Mouse (Mus musculus): ENCODE measurements at regions not wholly inside any gene's neighbourhood (a gene's known extent, or its start where the extent isn't known, plus 50 kb on each side); places are given as distances from the start of the nearest gene placed in this dataset.
A peak's percentile ranks its signal among the peaks of the same experiment; 100 is the strongest.

DNA sequence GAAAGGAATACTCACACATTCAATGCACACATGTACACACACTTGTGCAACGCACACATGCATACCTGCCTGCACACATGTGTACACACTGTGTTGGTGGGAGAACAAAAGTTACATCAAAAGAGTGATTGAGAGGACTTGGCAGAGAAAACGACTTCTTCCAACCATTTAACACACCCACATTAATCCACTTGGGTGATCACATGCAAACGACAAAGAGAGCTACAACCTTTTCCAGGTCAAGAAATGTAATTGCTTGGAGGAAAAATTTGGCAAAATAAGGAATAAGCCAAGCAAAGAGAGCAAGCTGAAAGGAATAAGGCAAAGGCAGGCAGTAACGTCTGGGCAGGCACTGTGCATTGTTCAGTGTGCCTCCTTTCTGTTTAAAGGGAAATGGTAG lies 67.3 kb downstream of the C1d start:
- no peak for DNase-seq (ENCODE audit: low read depth)

DNA sequence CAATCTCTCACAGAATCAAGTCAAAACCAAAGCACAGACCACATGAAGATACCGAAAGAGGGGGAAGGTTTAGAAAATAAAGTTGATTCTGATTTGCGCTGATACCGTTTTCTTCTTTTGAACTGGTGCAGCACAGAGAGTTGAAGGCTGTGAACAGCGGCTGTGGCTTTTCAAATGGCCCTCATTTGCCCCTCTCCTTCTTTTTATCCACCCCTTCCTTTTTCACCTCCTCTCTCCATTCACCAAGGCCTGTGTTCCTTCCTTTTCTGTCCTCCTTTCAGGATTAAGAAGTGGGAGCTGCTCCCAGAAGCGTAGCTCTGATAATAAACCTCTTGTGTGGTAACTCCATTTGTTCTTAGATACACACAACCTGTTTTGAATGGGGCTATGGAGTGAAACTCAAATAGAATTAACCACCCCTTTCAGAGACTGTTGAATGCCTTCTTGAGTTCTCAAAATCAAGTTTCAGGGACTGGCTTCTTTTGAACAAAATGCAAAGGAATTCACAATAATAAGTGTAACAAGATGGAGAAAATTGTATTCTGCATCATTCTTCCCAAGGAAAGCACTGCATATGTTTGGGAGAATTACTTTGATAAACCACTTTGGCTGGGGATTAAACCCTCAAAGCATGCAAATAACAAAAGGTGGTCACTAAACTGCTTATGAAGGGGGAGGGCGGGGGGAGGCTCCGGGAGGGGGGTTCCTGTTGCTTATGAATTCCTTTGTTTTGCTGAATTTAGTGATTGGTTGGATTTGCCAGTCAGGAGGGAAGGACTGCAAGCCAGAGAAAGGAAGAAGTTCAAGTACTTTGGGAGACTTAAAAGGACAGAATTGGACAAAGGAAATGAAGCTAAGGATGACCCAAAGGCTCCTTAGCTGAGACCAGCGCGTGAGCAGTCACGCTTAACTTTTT lies 68.6 kb downstream of the C1d start:
- DNase-seq (ENCODE audit: low read depth): no peak

DNA sequence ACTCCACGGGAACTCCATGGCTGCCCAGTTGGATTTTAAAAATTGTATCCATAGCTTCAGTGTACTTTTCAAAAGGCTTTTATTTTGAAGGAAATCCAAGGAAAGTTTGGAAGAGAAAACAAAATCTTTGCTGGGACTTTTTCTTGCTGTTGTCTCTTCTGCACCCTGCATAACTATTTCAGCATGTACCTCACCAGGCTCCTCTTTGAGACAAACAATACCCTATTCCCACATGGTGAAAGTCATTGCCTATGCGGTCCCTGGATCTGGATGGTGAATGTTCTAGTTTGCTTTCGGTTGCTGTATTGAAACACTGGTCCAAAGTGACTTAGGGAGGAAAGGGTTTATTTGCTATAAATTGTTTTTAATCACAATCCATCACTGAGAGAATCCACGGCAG lies 69.3 kb downstream of the C1d start:
- DNase-seq (ENCODE audit: low read depth): no peak

DNA sequence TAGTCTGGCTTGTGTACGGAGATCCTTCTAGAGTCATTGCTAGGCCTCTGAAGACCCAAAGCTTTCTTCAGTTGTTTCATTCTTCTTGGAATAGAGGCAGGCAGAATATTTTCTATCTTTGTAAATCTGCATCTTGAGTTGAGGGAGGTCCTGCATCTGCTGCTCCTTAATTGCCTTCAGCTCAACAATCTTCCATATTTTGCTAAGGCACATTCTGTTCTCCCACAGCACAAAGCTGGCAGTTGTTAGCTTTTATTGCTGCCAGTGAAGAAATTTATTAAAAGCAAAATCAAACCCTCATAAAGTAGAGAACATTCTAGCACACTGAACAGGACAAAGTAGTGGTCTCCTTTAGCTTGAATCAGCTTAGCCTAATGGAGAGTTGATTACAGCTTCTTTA lies 94.1 kb downstream of the C1d start:
- DNase-seq (ENCODE audit: low read depth): no peak

DNA sequence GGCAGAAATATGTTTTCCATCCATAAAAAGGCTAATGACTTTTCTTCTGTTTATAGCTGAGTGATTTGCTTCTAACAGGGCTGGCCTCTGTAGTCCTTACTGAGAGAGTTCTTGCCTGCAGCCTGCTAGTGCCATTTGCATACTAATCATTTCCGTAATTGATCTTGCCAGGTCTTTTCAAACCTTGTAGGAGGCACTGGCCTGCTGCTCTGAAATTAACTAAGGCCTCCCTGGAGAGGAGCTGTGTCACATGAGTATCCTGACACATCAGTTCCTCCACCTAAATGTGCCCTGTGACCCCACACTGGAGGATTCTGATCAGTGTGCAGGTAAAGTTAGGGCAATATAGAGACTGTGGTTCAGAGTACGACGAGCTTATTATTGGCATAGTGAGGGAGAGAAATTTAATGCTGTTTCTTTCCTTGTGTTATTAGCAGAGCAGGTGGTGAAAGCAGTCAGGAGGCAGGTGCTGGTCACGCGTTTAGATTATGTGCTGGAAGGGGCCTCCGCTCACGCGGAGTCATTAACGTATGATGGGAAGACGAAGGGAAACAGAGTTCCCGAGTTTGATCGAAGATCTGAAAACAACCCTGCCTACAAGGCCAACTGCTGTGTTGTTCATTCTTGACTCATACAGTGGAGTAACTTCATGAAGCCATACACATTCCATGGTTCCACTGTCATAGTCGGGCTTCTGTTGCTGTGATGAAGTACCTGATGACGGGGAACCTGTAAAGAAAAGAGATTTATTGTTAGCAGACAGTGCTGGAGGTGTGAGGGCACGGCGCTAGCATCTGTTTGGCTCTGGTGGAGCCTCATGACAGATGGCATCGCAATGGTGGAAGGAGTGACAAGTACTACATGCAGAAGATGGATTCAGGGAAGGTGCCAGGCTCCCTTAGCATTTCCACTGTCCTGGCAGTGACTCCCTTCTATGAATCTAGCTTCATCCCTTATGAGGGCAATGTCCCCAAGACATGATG lies 95.1 kb downstream of the C1d start:
- no peak for DNase-seq (ENCODE audit: low read depth)

DNA sequence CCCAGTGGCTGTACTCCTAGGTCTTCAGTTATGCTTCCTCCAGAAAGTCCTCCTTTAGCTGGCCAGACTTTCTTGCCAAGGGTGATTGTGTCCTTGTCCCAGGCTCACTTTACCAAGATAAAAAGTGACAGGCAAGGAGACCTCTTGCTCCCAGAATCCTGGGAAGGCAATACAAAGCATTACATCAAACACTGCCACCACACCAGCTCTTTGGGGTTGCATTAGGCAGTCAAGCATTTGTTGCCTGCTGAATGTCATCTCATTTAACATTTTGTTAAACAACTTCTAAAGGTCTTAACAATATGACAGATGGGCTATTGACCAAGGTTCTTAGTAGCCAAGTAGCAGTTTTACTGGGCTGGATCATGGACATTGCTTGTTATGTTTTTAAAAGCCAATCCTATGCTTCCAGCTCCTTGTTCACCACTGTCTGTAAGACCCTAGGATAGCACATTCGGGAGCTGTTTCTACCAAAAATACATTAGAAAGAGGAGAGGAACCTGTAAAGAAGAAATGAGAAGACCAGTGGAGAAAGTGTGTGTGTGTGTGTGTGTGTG lies 102.4 kb downstream of the C1d start:
- DNase-seq (ENCODE audit: low read depth): no peak

DNA sequence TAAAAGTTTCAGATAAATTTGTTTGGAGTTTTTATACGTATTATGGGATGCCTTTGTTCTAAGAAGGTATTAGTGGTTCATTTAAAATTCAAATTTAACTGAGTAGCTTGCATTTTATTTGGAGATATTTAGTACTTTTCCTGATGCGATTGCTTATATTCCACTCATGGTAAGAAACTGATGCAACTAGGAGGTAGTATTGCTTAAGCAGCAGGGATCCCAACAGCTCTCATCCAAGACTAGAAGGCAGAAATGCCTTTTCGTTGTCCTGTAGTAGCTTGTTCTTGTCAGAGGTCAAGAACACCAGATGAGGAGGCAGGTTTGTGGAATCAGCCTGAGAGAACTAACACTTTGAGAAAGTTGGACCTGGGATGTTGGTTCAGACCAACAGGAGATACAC lies 120.5 kb downstream of the C1d start:
- DNase-seq (ENCODE audit: low read depth): no peak

DNA sequence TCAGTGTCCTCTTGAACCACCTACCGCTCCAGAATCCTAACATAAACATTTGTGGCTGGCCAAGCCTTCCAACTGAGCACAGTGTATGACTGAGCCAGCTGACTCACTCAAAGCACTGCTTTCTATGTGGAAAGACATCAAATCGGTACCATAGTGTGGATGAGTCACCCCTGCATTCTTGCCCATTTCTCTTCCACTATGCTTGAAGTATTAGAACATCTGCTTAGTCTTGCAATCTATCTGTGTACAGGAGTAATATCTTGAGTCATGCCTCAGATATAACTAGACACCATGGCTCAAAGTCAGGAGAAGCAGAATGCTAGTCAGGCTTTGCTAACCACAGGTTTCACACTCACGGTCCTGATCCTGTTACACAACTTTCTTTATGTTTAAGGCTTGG lies 129.4 kb downstream of the C1d start:
- DNase-seq (ENCODE audit: low read depth): peak; percentile 83

DNA sequence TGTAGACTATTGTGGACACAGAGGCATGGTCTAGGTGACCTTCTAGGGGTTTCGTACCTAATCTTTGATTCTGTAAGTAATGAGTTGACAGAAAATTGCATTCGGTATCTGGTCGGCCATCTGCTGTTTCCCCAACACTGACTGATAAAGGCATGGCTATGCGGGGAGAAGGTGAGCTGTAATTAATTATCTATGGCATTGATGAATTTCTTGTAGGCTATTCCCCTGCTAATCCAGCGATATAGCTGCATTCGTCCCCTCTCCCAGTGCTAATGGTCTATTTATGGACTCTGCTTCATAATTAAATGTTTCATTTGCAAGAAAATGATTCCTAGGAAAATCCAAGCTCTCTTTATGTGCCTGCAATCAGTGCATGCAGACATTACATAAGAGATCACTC lies 136.5 kb downstream of the C1d start:
- no peak for DNase-seq (ENCODE audit: low read depth)

DNA sequence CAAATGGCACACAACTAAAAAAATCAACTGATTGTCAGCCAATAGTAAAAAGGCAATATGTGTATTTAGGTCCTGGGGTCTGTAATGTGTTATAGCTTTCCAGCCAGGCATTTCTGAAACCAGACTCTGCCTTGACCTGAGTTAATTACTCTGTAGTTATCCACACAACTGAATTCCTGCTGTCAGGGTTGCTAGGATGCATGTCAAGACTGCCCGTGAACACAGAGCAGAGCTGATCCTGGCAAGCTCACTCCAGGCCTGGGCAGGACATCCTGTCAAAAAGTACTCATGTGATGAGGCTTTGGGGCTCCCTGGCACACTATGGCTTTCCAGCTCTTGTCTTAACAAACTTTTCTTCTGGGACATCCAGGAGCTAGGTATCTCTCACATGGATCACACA lies 157.2 kb downstream of the C1d start:
- DNase-seq (ENCODE audit: low read depth): no peak

DNA sequence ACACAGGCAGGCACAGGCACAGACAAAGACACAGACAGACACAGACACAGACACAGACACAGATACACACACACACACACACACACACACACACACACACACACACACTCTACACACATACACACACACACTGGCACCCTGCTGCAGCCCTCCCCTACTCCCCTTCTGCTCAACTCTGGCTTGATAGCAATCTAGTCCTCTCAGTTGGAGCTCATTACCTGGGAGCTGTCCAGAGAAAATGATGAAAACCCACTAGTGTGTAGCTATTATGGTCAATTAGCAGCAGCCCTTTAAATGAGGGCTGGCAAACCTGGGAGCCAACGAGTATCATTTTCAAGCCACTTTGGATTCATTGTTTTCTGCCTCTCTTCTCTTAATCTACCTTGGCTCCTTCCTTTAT lies 157.8 kb downstream of the C1d start:
- no peak for DNase-seq (ENCODE audit: low read depth)

DNA sequence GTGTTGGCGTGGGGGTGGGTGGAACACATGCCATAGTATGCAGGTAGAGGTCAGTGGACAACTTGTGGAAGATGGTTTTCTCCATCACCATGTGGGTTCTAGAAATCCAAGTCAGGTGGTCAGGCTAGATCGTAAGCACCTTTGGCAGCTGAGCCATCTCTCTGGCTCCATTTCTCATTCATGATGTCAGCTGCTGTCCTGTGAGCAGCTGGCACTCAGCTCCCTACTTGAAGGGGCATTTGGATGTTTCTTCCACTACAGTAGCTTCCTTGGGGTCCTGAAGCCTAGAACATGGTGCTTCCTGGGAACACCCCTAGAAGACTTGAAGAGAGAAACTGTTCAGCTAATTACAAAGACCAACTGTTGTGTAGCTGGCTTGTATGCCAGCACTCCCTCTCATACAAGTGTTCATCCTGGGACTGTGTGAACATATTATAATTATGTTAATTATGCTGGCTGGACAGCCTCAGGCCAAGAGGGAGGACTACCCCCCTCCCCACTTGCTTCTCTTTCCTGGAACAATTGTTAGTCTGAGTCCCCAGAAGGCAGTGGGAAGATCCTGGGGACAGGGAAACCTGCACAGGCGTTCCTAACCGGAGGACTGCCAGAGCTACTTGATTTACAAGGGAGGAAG lies 160.4 kb downstream of the C1d start:
- no peak for DNase-seq (ENCODE audit: low read depth)

DNA sequence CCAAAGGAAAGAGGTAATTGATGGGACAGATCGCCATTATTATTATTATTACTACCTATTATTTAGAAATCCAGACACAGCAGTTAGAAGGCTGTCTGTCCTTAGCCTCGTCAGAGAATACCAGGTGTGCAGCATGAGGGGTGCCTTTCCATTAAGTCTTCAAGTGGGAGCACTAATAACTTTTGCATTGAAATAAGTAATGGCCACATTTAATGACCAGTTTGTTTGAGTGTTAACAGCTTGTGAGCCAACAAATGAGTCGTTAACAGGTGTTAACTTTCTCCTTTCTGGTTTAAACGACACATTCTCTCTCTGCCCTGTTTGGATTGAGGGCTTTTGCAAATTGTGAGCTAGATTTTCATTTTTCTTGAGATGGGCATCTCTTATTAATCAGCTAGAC lies 184.8 kb downstream of the C1d start:
- no peak for DNase-seq (ENCODE audit: low read depth)

DNA sequence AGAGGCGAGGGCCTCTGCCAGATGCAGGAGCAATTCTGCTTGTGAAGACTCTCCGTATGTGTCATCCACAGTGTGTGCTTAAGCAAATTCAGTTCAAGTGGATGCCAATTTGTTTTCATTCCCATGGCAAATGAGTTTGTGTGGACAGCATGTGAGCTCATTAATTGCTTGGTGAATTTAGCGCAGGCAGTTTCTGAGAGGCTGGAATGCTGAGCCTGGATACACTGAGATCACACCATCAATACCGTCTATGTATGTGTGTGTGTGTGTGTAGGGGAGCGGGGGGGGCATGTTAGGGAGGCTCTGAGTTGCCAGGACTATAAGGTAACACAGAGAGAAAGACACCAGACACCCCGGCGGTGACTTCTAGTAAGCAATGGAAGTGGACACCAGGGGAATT lies 191.9 kb downstream of the C1d start:
- DNase-seq (ENCODE audit: low read depth): no peak

DNA sequence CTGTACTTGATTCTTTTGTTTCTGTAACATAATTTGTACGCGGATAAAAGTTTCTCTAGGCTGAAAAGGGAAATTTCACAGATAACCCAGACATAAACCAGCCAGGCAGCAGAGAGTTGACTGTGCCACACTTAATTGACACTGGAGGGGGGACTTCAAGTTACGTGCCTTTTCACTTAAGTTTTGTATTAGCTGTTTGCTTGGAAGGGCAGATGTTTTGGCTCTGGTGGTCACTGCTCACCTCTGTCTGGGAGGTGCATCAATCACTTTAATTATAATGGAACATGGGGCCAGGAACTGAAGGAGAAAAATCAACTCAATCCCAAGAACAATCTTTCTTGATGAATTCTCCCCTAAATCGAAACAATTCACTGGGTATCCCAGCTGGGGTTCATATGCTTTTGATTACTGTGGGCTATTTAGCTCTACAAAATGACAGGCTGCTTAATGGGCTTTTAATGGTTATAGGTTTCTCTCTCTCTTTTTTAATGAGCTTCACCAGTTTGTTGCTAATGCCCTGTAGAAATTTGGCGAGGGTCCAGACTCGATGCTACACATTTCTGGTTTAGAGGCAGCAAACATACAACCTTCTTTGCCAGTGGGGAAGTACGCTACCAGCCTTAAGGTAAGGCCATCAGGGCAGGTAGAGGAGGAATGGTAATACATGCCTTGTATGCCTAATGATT lies 193.1 kb downstream of the C1d start:
- no peak for DNase-seq (ENCODE audit: low read depth)

DNA sequence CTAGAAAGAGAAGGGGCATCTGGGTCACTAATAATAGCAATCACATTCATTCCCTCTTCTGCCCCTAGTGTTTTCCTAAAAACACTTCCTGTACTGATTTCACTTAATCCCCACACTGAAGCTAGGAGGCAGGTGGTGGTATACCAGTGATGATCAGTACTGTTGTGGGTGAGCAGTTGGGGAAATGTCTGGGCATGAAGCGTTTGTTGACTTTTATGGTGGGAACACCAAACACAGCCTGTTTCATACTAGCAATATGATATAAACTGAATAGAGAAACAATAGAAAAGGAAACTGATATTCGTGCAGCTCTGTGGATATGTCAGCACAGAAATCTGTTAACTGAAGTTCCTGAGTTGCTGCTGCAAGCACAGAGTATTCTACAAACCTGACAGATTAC lies 194.1 kb downstream of the C1d start:
- DNase-seq (ENCODE audit: low read depth): no peak

DNA sequence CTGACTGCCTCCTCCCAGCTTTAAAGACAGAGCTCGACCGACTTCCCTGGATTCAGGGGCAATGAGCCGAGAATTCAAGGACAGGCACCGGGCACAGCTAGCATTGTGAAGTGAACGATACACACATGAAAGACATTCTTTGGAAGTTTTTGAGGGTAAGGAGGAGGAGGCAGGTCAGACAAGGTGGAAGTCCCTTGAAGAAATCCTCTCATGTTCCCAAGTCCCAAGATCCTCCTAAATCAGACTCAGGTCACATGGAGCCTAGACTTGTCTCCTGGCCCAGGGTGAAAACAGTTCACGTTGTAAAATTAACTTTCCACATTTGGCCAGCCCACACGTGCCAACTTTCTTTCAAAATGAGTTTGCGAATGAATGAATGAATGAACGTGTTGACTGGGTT lies 196.2 kb downstream of the C1d start:
- DNase-seq (ENCODE audit: low read depth): no peak

DNA sequence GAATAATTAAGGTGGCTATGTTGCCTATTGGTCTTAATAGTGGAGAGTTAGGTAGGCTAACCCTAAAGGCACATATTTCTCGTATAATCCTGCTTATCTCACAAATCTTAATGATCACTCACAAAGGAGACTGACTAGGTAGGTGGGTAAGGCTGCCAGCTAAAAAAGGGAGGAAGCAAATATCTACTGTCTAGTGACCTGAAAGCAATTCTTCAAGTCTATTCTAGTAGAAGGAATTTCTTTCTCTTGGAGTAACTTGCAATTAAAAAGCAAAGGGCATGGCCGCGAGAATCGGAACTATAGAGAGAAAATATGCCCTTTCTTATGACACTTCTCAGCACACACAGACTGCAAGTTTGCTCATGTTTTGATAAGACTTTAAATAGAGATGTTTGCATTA lies 201.6 kb downstream of the C1d start:
- DNase-seq (ENCODE audit: low read depth): no peak

DNA sequence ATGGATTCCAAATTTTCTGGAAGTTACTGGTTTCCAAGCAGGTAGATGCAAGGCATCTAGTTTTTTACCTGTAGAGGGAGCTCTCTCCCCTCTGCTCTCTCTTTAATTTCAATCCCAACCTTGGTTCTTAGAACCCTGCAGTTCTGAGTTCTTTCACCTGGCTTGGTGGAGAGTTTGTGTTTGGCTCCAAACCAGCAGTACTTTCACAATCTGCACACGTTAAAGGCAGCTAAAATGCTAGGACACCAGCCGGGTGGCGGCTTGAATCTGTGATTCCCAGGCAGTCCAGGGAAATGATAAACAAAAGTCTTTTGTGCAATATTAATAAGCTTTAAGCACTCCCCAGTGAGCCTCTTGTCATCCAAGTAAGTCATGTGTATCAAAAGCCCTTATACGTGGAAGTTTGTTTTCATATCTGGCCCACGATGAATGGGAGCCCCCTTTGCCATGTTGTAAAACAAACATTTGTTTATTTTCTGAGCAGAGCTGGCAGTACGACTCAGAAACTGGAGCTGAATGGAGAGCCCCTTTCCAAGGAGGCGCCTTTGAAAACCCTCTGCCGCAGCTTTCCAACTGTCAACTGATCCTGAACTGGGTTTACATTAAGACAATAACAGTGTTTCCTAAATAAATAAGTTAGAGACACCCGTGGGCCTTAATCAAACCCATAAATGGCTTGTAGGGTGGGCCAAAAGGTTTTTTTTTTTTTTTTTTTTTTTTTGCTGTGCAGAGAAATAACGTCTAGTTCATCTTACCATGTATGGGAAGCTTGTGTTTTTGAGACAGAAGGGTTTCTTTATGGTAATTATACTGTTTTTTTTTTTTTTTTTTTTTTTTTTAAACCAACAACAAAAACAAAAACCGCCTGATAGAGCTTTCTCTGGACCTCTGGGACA lies 202.9 kb downstream of the C1d start:
- no peak for DNase-seq (ENCODE audit: low read depth)

DNA sequence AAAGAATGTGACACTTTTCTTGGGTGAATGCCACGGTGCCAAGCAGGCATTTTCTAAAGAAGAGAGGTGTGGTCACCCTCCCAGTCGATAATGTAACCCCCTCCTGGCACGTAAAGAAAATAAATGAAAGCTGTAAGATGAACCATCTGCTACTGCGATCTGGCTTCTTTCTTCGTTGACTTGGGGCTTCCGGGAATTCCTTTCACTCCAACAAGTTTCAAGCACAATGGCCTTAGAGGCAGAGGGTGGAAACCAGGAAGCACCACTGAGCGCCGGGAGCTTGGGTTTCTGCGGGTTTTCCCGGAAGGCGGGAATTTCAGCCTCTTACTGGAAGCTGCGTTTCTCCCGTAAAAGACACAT lies 203.5 kb downstream of the C1d start:
- DNase-seq (ENCODE audit: low read depth): no peak

DNA sequence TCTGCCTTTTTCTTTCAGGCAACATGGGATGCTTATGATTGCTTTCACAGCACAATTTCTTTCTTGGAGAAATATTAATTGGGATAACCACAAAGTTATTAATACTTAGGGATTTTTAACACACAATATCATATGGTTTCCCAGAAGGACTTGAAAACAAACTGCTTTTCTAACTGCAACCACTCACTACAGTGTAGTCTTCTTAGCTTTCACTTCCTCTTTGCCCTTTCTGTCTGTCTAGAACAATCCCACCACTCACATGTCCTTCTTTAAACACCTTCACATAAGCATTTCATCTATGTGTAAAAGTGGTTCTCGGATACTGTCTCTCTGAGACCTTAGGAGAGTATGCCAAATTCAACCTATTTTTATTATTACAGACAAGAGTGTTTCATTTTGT lies 204.3 kb downstream of the C1d start:
- DNase-seq (ENCODE audit: low read depth): no peak
